Mouse (Mus musculus) ES-E14 (cell line): ENCODE measurements around the gene Olfr938. TPM values are rescaled to one million over a fixed set of nuclear protein-coding genes. Genes with fewer than 3 reads are reported as not detected.

ENCODE experiments used
- DNase-seq: peaks from one replicate; pipeline ENCODE4 v3.0.0-alpha.2; 2013; ENCODE audit warnings: low read depth, low spot score
- H3K27ac ChIP-seq: 2 replicates; pipeline ENCODE4 v1.5.1; 2012; ENCODE audit warnings: low read depth, mild to moderate bottlenecking, low read length, moderate library complexity, mixed read lengths; ENCODE audit not compliant: poor library complexity, insufficient read depth, severe bottlenecking
- H3K36me3 ChIP-seq: 2 replicates; pipeline ENCODE4 v1.6.1; 2012; ENCODE audit warnings: mild to moderate bottlenecking, low read length, moderate library complexity, mixed read lengths; ENCODE audit not compliant: control insufficient read depth, poor library complexity, insufficient read depth, severe bottlenecking
- H3K4me1 ChIP-seq, 2 experiments: fragments of 150-350 bp in 1 of 2; sonication (generic) in 1 of 2; 2 replicates each; pipeline ENCODE4 v1.6.1; 2012; ENCODE audit warnings: low read length in 2 of 2, mild to moderate bottlenecking in 1 of 2, mixed read lengths in 1 of 2; ENCODE audit not compliant: control insufficient read depth in 2 of 2, insufficient read depth in 2 of 2, poor library complexity in 1 of 2
- H3K4me3 ChIP-seq, 2 experiments: fragments of 150-350 bp in 1 of 2; sonication (generic) in 1 of 2; 2 replicates each; pipeline ENCODE4 v1.5.1; 2012; ENCODE audit warnings: low read length in 2 of 2, low read depth in 1 of 2, mild to moderate bottlenecking in 1 of 2, mixed read lengths in 1 of 2; ENCODE audit not compliant: insufficient read depth in 1 of 2, poor library complexity in 1 of 2, severe bottlenecking in 1 of 2
- H3K9ac ChIP-seq: 2 replicates; pipeline ENCODE4 v1.6.1; 2012; ENCODE audit warnings: low read depth, mild to moderate bottlenecking, low read length, mixed read lengths; ENCODE audit not compliant: poor library complexity, insufficient read depth, severe bottlenecking
- H3K9me3 ChIP-seq: fragments of 150-350 bp; sonication (generic); 2 replicates; pipeline ENCODE4 v1.6.1; 2012; ENCODE audit warnings: low read depth, mild to moderate bottlenecking, low read length; ENCODE audit not compliant: control insufficient read depth, insufficient read depth
- CHD2 ChIP-seq: IDR thresholded peaks from 2 replicates; pipeline ENCODE4 v1.6.1; 2014; ENCODE audit warnings: mild to moderate bottlenecking, low read depth, low read length, inconsistent platforms
- HCFC1 ChIP-seq: IDR thresholded peaks from 2 replicates; pipeline ENCODE4 v1.6.1; 2012; ENCODE audit warnings: low read length, inconsistent platforms, borderline replicate concordance; ENCODE audit not compliant: insufficient read depth
- MAFK ChIP-seq: IDR thresholded peaks from 2 replicates; pipeline ENCODE4 v1.6.1; 2014; ENCODE audit warnings: mild to moderate bottlenecking, low read depth, low read length, inconsistent platforms; ENCODE audit not compliant: insufficient read depth
- ZC3H11A ChIP-seq: IDR thresholded peaks from 2 replicates; pipeline ENCODE4 v1.6.1; 2012; ENCODE audit warnings: low read depth, mild to moderate bottlenecking, inconsistent platforms, low read length, borderline replicate concordance
- ZNF384 ChIP-seq: IDR thresholded peaks from 2 replicates; pipeline ENCODE4 v1.6.1; 2012; ENCODE audit warnings: low read depth, low read length, inconsistent platforms
- in situ Hi-C, 2 experiments: fragments of 600-800 bp; cut with MboI; formaldehyde crosslinking; loops; one replicate each; pipeline ENCODE4 v1.15.1; 2025; ENCODE audit warnings: low sequenced_read_pairs in 2 of 2, inconsistent platforms in 1 of 2; ENCODE audit not compliant: unreplicated experiment in 2 of 2
- total RNA-seq: library from RNA; depleted of rRNA; stranded (reverse); fragments of 300-350 nt; gene quantifications from 2 replicates; pipeline ENCODE4 v1.2.3, GENCODE M21; 2012; rRNA removed

Olfr938 gene
- total RNA-seq = not detected in 2 replicates

DNA sequence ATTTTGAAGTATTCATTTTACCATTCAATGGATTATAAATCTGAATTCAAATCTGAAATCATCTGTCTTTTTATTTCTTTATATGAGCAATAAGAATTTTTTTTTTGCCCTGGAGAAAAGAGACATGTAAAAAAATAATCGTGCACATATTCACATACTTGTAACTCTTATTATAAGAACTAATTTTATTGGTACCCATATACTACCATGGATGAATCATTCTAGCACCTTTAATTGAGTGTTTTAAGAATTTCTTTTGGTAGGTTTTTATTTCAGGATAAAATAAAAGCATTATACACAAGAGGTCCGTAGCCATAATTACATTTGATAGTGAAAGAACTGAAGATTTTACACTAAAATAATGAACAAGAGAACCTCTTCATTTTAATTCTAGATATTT is at the start of gene Olfr938:
Olfr938 (minus strand) TSS at position 101 of the 400 bp plus-strand sequence.
- no peaks in the 10 kb centered on the region for H3K36me3 ChIP-seq
- H3K4me3 ChIP-seq = no peak within 1 kb of the TSS
- no peaks in the 10 kb centered on the region for H3K9me3 ChIP-seq
- no peaks in the 10 kb centered on the region for H3K4me1 ChIP-seq
- no peak within 1 kb of the TSS for H3K9ac ChIP-seq
- no peak for DNase-seq
- TF ChIP-seq ZC3H11A = no peak
- no peak for TF ChIP-seq HCFC1
- no peak for TF ChIP-seq CHD2
- TF ChIP-seq ZNF384 = no peak
- TF ChIP-seq MAFK = no peak
- no peak within 1 kb of the TSS for H3K27ac ChIP-seq
- in situ Hi-C loops = no loop called here

DNA sequence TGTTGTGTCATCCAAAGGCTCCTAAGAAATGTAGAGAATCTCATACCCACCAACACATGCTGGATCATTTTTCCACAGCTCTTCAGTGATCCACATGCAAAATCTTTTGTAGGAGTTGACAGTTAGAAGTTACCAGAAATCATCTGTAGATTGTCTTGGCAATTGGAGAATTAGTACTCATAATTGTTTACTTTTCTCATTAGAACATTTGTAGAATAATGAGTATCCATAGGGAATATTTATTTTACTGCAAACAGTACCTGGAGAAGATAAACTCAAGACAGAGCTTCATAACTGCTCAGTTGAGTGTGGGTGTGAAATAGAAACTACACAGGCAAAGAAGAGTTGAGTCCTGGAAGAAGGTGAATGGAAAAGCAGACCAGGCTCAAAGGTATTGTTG is 49.1 kb upstream of the Olfr938 start, which contains the start of gene Olfr27:
Olfr27 (plus strand) TSS at position 301 of the 400 bp plus-strand sequence.
- TF ChIP-seq CHD2 (no peak), HCFC1 (no peak), MAFK (no peak)
- no peak within 1 kb of the TSS for H3K27ac ChIP-seq
- no peak for DNase-seq
- H3K9ac ChIP-seq = no peak within 1 kb of the TSS
- no peaks in the 10 kb centered on the region for H3K4me1 ChIP-seq
- H3K36me3 ChIP-seq = no peaks in the 10 kb centered on the region
- H3K4me3 ChIP-seq = no peak within 1 kb of the TSS
- H3K9me3 ChIP-seq = no peaks in the 10 kb centered on the region
- in situ Hi-C loops = no loop called here

DNA sequence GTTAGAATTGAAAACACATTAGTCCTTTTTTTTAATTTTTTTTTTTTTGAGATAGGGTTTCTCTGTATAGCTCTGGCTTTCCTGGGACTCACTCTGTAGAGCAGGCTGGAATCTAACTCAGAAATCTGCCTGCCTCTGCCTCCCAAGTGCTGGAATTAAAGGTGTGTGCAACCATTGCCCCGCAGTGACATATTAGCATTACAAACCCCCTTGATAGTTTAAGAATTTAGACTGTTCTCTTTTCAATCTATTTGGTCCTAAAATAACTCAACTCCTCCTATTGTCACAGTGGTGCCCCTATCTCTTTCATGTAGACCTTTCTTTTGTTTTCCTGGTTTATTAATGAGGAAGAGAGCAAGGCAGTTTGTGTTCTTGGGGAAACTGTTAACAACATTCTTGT is 48.6 kb upstream of the Olfr938 start:
- no peaks in the 10 kb centered on the region for H3K36me3 ChIP-seq
- no peaks in the 10 kb centered on the region for H3K4me1 ChIP-seq
- in situ Hi-C loops = no loop called here
- TF ChIP-seq MAFK (no peak), ZNF384 (no peak), CHD2 (no peak), ZC3H11A (no peak), HCFC1 (no peak)
- H3K9ac ChIP-seq = no peak overlapping the region
- no peak for DNase-seq
- H3K4me3 ChIP-seq = no peak overlapping the region
- H3K9me3 ChIP-seq = no peaks in the 10 kb centered on the region
- H3K27ac ChIP-seq = no peak overlapping the region

DNA sequence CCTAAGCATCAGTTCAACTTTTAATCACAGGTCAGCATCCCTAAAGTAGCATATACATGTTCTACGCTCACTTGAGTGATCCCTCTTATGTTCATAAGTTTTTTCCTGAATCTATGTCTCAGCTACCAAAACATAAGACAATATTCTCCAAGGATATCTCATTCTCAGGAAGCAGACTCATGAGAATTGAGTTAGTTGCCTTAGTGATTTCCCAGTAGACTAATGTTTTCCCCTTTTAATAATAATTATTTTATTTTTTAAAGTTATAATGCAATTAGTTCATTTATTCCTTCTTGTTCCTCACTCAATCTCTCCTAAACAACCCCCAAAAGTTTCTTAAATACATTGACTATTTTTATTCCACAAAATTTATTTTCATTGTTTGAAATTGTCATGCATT is 13.8 kb downstream of the Olfr938 start, which contains the start of gene Olfr937:
Olfr937 (minus strand) TSS at position 101 of the 400 bp plus-strand sequence.
- TF ChIP-seq CHD2 (no peak), ZC3H11A (no peak), MAFK (no peak), HCFC1 (no peak), ZNF384 (no peak)
- DNase-seq = no peak
- H3K36me3 ChIP-seq = no peaks in the 10 kb centered on the region
- in situ Hi-C loops = no loop called here
- no peak within 1 kb of the TSS for H3K9ac ChIP-seq
- H3K9me3 ChIP-seq = no peaks in the 10 kb centered on the region
- no peak within 1 kb of the TSS for H3K27ac ChIP-seq
- H3K4me1 ChIP-seq = no peaks in the 10 kb centered on the region
- H3K4me3 ChIP-seq = no peak within 1 kb of the TSS

Other genes with a start within 250 kb of the Olfr938 start
- gene Olfr924, start 234.4 kb downstream of the Olfr938 start, total RNA-seq = 0.37 TPM in 1 of 2 replicates, not detected in the other
- gene Olfr26, start 223.8 kb downstream of the Olfr938 start, total RNA-seq = not detected in 2 replicates
- not detected in 2 replicates for gene Olfr926, start 201.8 kb downstream of the Olfr938 start, total RNA-seq
- gene Olfr930, start 149.1 kb downstream of the Olfr938 start, total RNA-seq = not detected in 2 replicates
- not detected in 2 replicates for gene Olfr933, start 106.6 kb downstream of the Olfr938 start, total RNA-seq
- gene Olfr934, start 90.6 kb downstream of the Olfr938 start, total RNA-seq = not detected in 2 replicates
- not detected in 2 replicates for gene Olfr935, start 79.2 kb downstream of the Olfr938 start, total RNA-seq
- not detected in 2 replicates for gene Olfr146, start 55.5 kb downstream of the Olfr938 start, total RNA-seq
- gene Olfr937, start 13.9 kb downstream of the Olfr938 start, total RNA-seq = not detected in 2 replicates
- not detected in 2 replicates for gene Olfr27, start 49.2 kb upstream of the Olfr938 start, total RNA-seq
- gene Olfr943, start 87.4 kb upstream of the Olfr938 start, total RNA-seq = not detected in 2 replicates
- gene Olfr944, start 123.0 kb upstream of the Olfr938 start, total RNA-seq = not detected in 2 replicates
- not detected in 2 replicates for gene Olfr1537, start 171.1 kb upstream of the Olfr938 start, total RNA-seq
- not detected in 2 replicates for gene Olfr945, start 197.9 kb upstream of the Olfr938 start, total RNA-seq
- not detected in 2 replicates for gene Olfr948, start 247.2 kb upstream of the Olfr938 start, total RNA-seq